Mouse (Mus musculus): Measurements from ENCODE around the gene Glod4.

- TF ChIP-seq CTCF (IDR thresholded peaks at IDR 0.05; ENCODE audit: extremely low read depth, insufficient read length, insufficient replicate concordance, low read depth, low read length) (no peak), POLR2A (IDR thresholded peaks at IDR 0.05; ENCODE audit: low read depth, low read length) (no peak)
These were observed 107.7 kb downstream of the Glod4 start for GRCm38 (mm10) chr11:76135641-76136437.

Measured in small intestine, adult 2 months (tissue).